Mouse (Mus musculus) spleen, postnatal 4 days (tissue): ENCODE results near the gene Gm9936.
"Not testable (repeated sequence)": the region's sequence is repeated elsewhere in the genome, so short reads cannot be mapped to it uniquely, and the experiment has no call there.

Source experiments
- DNase-seq, 2 experiments: peaks; one replicate each; pipeline ENCODE4 v3.0.0; 2022; ENCODE audit warnings: low spot score in 2 of 2

Gene Gm9936

DNA sequence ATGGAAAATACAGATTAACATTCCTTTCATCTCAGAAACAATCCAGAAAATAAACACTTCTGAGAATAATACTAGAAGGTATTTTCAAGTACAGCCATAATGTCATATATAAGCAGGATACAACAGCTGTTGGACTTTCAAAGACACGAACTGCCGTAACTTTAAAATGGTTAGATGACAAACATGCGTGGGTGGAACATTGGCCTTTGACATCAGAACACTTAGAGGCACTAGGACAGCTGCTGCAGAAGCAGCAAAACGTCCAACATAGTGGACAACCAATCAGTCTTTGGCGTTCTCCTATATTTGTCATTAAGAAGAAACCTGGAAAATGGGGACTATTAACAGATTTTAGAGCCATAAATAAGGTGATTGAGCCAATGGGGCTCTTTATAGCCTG, 18.0 kb downstream of the Gm9936 start:
- DNase-seq, result not testable (repeated sequence)

DNA sequence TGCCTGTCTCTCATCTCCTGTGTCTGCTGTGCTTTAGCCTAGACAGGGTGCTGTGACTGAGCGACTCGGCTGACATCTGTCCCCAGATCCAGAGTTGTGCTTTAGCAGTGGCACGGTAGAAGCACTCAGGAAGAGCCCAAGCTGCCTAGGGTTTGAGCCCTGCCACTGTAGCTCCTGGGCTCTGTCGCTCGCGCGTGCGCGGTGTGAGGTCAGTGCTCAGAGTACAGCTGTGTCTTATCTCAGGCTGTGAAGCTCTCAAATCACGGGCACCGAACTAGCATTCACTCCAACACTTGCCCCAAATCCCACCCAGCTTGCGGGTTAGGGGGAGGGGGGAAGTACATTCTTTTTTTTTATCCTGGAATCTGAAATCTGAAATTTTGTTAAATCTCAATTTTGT, 21.6 kb downstream of the Gm9936 start:
- no peak for DNase-seq

DNA sequence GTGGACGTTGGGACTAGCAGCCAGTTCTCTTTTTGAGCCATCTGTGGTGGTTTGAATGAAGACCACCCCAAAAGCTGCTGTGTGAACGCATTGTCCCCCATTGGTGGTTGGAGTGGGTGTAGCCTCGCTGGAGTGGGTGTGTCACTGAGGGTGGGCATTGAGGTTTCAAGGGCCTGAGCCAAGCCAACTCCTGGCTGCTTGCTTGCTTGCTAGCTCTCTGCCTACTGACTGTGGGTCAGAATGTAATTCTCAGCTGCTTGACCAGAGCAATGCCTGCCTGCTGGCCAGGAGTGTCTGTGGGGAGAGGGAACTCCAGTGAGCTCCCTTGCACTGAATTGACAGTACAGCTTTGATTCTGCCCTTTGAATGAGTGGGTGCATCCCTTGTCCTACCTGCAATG, 28.7 kb downstream of the Gm9936 start:
- no peak for DNase-seq

DNA sequence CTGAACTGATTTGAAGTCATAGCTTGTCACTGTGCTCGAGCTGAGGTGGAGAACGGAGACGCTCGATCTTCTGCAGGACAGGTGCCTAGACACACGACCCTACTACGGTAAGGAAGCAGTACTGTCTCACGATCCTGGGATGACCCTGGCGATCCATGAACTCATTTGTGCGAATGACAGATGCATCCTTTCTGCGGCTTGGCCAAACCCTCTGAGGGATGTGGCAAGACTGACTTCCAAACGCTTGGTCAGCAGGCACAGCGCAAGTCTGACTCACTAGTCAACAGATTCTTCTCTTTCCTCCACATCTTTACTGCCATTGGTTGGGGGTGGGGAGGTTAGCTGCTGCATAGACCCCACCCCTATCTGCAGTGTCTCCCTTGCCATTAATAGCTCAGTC, 31.1 kb downstream of the Gm9936 start:
- DNase-seq, result no peak

DNA sequence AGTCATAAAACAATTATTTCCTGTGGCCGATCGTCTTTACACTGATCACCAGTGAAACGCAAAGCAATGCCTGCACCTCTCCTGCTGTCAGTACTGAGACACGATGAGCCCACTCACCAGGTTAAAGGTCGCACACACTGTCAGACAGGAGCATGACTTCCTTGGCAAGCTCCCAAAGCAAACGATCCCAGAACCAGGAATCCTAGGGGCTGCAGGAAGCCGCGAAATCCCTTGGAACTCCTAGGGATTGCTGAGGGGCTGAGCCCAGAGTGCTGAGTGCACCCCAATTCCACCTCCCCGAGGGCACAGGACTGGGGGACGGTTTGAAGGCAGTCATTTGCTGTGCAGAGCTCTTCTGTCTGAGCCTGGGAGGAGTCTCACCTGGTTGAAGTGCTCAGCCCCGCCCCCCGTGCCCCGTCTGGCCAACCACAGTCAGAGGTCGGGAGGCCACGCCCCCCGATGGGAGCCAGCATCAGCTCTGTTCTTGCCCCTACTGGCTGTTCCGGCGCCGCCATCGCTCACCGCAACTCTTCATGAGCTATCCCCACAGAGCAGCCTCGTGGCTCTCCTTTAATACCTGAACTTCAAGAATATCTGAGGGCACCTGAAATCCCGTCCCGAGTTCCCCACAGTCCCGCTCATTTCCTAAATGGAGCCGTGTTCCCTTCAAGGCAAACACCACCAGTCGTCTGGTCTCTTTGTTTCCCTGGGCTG, 32.3 kb downstream of the Gm9936 start:
- DNase-seq, result peak; percentile 87 to 93

DNA sequence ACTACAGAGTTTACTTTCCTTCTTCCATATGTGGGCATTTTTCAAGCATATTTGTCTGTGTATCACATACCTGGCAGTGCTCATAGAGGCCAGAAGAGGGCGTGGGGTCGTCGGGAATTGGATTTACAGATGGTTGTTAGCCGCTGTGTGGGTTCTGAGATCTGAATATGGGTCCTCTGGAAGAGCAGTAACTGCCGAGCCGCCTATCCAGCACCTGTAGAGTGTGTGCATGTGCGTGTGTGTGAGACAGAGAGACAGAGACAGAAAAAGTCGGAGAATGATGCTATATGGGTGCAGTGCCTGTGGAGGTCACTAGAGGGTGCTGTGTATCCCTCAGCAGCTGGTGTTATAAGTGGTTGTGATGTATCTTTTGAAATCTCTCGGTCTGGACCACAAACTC, 34.3 kb downstream of the Gm9936 start:
- peak; percentile 49 to 80 for DNase-seq

DNA sequence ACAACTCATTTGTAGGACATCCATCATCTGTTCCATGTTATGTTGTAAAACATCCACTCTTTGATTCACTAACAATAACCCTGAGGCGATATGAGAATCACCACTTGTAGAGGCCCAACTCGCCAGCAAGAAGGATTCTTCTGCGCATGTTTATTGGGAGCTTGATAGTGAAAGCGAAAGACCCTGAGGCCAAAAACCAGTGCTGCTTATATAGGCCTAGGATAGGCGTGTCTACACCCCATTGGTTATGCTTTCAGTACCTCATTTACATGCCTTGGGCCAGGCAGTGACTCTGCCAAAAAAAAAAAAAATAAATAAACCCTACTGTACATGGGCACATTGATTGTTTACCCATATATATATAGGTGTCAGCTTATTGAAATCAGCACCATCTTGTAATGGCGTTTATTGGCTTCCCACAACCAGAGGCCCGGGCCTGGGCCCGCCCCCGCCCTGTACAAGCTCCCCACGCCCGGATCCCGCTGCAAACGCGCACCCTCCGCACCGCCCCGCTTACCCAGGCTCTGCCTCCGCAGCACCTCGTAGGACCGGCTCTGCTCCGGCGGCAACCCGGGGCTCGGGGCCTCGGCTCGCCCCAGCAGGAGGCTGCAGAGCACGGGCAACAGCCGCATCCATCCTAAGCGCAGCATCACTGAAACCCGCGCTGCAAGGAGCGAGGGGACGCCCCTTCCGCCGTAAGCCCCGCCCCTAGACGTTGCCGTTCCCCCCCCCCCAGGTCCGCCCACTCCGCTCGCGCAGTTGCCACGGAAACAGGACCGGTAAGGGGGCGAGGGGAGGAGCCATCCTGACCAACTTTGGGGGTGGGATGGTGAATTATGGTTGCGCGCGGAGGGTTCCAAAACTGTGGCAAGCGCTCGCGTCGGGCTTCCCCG, 35.4 kb downstream of the Gm9936 start, which contains the start of gene 1500011B03Rik:
TSS of gene 1500011B03Rik (minus strand) at position 673 of the 893 bp plus-strand sequence.
- DNase-seq, result peak; percentile 71 to 84

DNA sequence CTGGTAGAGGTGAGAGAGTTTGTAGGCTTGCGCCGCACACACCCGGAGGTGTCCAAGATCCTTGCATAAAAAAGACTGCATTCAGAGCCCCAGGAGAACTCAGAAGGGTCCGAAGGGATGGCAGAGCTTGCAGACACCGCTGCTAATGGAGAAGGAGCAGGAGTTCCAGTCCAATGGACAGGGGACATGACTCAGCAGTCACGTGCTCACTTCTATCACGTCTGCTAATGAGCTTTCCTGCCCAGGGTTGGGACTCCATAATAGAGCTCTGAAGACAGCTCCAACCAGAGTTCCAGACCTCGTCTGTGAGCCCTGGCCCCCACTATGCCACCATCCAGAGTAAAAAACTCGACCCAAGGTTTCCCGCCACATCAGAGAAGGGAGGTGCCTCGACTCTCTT, 40.4 kb downstream of the Gm9936 start:
- DNase-seq, result no peak

DNA sequence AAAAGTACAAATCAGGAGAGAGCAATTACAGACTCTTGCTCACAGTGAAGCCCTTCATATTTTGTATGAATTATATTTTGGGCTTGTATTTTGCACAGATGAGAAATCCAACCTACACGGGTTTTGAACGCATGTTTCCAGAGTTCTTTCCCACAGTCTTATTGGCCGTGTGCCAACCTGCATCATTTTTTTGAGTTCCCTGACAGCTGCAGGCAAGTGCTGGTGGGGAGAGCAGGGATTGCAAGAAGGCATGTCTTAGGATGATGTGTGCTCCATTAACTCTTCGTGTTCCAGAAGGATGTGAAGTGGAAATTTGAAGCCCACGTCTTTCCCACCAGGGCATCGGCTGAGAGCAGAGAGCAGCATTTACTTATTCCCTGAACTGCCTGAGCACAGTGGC, 41.9 kb downstream of the Gm9936 start:
- no peak for DNase-seq

DNA sequence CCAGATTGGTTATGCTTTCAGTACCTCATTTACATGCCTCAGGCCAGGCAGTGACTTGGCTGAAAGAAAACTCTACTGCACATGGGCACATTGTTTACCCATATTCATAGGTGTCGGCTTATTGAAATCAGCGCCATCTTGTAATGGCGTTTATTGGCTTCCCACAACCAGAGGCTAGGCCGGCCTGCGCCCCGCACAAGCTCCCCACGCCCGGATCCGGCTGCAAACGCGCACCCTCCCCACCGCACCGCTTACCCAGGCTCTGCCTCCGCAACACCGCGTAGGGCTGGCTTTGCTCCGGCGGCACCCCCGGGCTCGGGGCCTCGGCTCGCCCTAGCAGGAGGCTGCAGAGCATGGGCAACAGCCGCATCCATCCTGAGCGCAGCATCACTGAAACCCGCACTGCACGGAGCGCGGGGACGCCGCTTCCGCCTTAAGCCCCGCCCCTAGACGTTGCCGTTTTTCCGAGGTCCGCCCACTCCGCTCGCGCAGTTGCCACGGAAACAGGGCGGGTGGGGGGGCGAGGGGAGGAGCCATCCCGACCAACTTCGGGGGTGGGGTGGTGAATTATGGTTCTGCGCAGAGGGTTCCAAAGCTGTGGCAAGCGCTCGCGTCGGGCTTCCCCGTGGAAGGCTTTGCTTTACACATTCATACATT, 44.8 kb downstream of the Gm9936 start:
- peak; percentile 84 to 91 for DNase-seq

DNA sequence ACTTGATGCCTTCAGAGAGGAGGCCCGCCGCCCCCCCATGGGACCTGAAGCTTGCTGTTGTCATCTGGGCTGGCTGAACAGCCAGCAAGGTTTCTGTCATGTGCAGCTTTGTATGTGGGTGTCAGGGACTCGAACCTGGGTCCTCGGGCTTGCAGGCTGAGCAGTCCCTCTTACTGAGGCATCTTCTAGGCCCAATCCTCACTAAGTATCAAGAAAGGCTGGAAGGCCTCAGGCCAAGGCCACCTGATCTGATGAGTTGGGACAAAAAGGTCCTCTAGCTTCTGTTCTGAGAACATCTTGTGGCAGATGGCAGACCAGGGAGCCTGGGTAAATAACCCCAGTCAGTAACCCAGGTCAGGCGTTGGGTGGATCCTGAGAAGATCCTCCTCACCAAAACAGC, 48.7 kb downstream of the Gm9936 start:
- no peak for DNase-seq

DNA sequence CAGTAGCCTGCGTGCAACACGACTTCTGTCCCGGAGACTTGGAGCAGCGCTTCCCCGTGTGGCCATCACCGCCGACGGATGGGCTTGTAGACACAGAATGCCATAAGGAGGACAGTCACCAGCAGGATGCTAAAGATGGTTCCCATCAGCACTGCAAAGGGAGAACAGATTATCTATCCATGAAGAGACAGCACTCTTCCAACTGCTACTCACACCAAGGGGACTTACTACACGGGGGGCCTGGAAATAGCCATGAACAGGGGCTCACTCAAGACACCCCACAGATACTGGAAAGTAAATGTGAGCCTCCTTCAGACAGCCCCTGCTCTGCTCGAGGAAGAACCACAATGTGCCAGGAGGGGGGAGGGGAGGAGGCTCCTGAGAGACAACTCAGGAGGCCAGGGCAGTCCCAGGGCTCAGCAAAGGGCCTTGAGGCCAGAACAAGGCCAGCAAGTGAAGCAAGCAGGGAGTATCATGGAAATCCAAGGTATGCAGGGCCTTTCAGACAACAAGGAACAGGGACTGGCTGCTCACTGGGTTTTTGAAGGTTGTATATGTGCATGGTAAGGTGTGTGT, 49.2 kb downstream of the Gm9936 start:
- DNase-seq, result no peak

DNA sequence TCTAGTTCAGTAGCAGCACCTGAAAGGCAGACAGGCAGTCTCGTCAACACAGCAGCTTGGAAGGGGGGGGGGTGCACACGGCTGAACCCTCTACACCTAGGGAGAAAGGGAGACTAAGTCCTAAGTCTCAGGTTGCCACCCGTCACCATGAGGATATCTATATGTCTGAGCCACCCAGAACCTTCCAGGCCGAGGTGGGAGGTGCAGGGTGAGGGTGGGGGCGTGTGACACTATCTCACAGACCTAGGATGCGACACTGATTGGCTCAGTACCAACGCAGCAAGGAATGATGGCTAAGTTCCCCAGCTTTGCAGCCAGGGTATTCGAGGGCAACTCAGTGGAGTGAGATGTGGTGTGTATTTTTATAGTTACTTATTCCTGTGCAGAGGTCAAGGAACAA, 50.1 kb downstream of the Gm9936 start:
- DNase-seq, result no peak

DNA sequence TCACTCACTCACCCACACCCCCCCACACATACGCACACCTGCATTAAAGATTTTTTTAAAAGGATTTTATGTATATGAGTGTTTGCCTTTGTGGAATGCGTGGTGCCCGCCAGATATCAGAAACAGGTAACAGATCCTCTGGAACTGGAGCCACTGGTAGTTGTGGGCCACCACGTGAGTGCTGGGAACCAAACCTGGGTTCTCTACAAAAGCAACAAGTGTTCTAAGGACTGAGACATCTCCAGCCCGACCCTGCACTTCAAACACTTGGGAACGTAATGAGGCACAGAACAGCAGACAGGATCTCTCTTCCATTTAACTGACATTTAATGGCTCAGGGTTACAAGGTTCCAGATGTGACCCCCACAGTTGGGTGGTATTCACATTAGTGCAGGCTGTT, 50.6 kb downstream of the Gm9936 start:
- no peak for DNase-seq

DNA sequence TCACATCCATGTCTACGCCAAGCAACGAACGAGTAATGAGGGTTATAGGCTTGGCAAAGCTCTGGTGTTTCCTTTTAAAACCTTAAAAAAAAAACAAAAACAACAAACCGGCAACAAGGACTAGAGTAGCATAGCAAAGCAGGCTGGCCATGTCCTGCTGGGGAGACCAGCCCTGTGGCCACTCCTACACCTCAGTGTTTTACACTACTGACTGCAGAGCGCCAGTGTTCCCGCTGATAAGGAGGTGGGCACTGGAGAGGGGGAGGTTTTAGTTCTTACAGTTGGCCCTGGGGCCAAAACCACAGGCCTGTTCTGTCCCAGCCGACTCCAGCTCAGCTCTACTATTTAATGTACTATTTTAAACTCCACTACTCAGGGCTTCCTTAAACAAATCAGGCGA, 51.0 kb downstream of the Gm9936 start:
- no peak for DNase-seq

DNA sequence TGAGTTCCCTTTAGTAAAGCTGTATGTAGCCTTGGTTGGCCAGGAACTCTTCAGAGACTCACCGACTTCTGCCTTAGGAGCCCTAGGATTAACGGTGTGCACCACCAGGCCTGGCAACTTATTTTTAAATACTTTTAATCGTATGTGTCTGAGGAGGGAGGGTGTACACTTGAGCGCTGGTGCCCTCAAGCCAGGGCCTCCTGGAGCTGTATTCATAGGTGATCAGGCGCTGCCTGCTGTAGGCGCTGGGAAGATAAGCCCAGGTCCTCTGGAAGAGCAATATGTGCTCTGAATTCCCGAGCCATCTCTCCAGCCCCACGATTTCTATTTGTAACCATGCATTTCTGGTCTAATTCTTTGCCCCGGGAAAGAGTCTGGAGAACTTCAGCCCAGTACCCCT, 51.4 kb downstream of the Gm9936 start:
- DNase-seq, result no peak

DNA sequence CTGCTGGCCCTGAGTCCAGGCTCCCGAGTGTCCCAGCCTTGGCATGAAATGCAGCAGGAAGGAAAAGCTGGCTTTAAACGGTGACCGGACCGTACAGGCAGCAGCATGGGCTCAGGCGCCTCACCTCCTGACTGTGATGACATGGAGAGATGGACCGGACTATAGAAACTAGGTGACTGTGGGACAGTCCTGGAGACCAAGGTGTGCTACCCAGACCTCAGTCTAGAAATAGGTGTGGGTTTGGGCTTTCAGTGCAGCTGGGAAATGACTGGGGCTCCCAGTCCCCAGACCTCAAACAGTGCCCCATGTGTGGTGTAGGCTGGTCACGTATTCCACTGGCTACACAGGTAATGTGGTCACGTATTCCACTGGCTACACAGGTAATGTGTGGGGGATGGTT, 51.8 kb downstream of the Gm9936 start:
- DNase-seq, result no peak
